ENCODE assay signal across 9 mouse cellular contexts in the genomic region with DNA sequence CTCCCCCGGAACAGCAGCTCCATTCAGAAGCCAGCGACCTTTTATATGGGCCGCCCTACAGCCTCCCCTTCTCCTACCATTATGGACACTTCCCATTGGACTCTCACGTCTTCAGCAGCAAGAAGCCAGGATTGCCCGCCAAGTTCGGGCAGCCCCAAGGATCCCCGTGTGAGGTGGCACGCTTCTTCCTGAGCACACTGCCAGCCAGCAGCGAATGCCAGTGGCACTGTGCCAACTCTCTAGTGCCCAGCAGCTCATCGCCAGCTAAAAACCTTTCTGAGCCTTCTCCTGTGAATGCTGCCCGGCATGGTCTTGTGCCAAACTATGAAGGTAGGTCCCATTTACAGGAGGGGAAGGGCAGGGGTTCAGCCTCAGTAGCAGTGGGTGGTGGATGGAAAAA. TPM values are rescaled to one million over a fixed set of nuclear protein-coding genes. Genes with fewer than 3 reads are reported as not detected.
DNase-seq lines count a peak whose midpoint lies in the region.
"Had no signal": no experiment of that assay in that cellular context is flagged by ENCODE, and none has a peak within 500 bp of the region (broad histone marks: within the 10 kb centered on the region; RNA-seq: fewer than 3 reads in every experiment).

No protein-coding gene starts in this region.

- peak; percentile 32 for DNase-seq in gastrocnemius, adult 18-20 months (ENCODE audit: low spot score)
- DNase-seq in gastrocnemius, postnatal 25 days = no peak
- peak; percentile 13 for DNase-seq in ovary, postnatal 14 days (ENCODE audit: low spot score)
- no peak for DNase-seq in ovary, postnatal 10 days (ENCODE audit: low spot score)
- peak; percentile 53 to 79 for DNase-seq in cerebellum, postnatal 4 days (ENCODE audit: low spot score in 2 of 2)
- DNase-seq in lung, postnatal 36 days = peak; percentile 30
- no peak for DNase-seq in thymus, postnatal 0 days (ENCODE audit: low spot score)
- DNase-seq in thymus, postnatal 14 days = no peak

RNA-seq across cellular contexts. Expression of gene Sim2, which starts 38.5 kb away (rescaled TPM):
- 10 to 100 TPM; 12.2 to 16.4 TPM for total RNA-seq in gastrocnemius, adult 18-20 months (2021)
- 10 to 100 TPM in 1 of 2 experiments, 1 to 10 TPM in 1; 2.7 to 13.0 TPM for total RNA-seq in gastrocnemius, postnatal 25 days (2021)
- 0.08 TPM in 1 of 2 replicates, not detected in the other for polyA plus RNA-seq in thymus, postnatal 0 days (2015; fragmentation: Nextera tagmentation; extraction: Ambion mirVana)
- polyA plus RNA-seq: liver, embryonic 15.5 days had no signal

Comparison
In these comparisons a context has a peak if more than half of its experiments do, and no peak if none do; other contexts are left out.
1. DNase-seq: peak in gastrocnemius, adult 18-20 months (single experiment), ovary, postnatal 14 days (single experiment), cerebellum, postnatal 4 days (2 of 2) and lung, postnatal 36 days (single experiment); none in gastrocnemius, postnatal 25 days (single experiment), ovary, postnatal 10 days (single experiment), thymus, postnatal 0 days (single experiment) and thymus, postnatal 14 days (single experiment).